ENCODE assay signal across 13 mouse cellular contexts in genomic region chr11:76382711-76383324, GRCm38 (mm10). TPM values are rescaled to one million over a fixed set of nuclear protein-coding genes. Genes with fewer than 3 reads are reported as not detected.
DNase-seq lines count a peak whose midpoint lies in the region; ATAC-seq and TF ChIP-seq lines count a peak whose summit lies in the region.
"Had no signal": no experiment of that assay in that cellular context is flagged by ENCODE, and none has a peak within 500 bp of the region (broad histone marks: within the 10 kb centered on the region; RNA-seq: fewer than 3 reads in every experiment).

No protein-coding gene starts in this region.

- H3K9me3 ChIP-seq in intestine, embryonic 15.5 days: no peaks in the 10 kb centered on the region
- no peaks in the 10 kb centered on the region for H3K9me3 ChIP-seq in midbrain, embryonic 15.5 days
- H3K9me3 ChIP-seq: lung, embryonic 15.5 days had no signal

- peak overlapping the region; percentile 69 for H3K27ac ChIP-seq in intestine, embryonic 15.5 days
- H3K27ac ChIP-seq in midbrain, embryonic 15.5 days: peak overlapping the region; percentile 16
- no peak overlapping the region for H3K27ac ChIP-seq in layer of hippocampus, adult 2 months
- H3K27ac ChIP-seq: kidney, postnatal 0 days; lung, embryonic 15.5 days had no signal

- peaks cover 16% of the 10 kb centered on the region for H3K4me1 ChIP-seq in intestine, embryonic 15.5 days (replicated peaks)
- peaks cover 29% of the 10 kb centered on the region for H3K4me1 ChIP-seq in midbrain, embryonic 15.5 days

- no peak for TF ChIP-seq CTCF in layer of hippocampus, adult 2 months (conservative IDR thresholded peaks at IDR 0.05)

- no peak overlapping the region for H3K9ac ChIP-seq in intestine, embryonic 15.5 days
- no peak overlapping the region for H3K9ac ChIP-seq in midbrain, embryonic 15.5 days
- H3K9ac ChIP-seq: lung, embryonic 15.5 days had no signal

- no peaks in the 10 kb centered on the region for H3K36me3 ChIP-seq in intestine, embryonic 15.5 days
- H3K36me3 ChIP-seq in midbrain, embryonic 15.5 days (replicated peaks): no peaks in the 10 kb centered on the region
- H3K36me3 ChIP-seq: lung, embryonic 15.5 days had no signal

- ATAC-seq in intestine, embryonic 15.5 days: peak; percentile 31; the same call in 1 of the 2 replicates
- ATAC-seq in midbrain, embryonic 15.5 days (replicated peaks): no peak
- no peak for ATAC-seq in granulocyte monocyte progenitor cell, adult 5-6 weeks (replicated peaks; ENCODE audit: poor library complexity, severe bottlenecking)

- no peak overlapping the region for H3K4me2 ChIP-seq in intestine, embryonic 15.5 days (replicated peaks)
- no peak overlapping the region for H3K4me2 ChIP-seq in midbrain, embryonic 15.5 days
- H3K4me2 ChIP-seq: lung, embryonic 15.5 days had no signal

- DNase-seq in Muller cell, postnatal 12 days (ENCODE audit: inconsistent ontology term): peak; percentile 91
- peak; percentile 73 for DNase-seq in embryo, embryonic 10.5 days (ENCODE audit: low spot score)
- DNase-seq in adrenal gland, postnatal 25 days: no peak
- no peak for DNase-seq in layer of hippocampus, adult 2 months (ENCODE audit: low spot score in 2 of 2)
- DNase-seq: cerebellum, adult 9-10 months; heart, postnatal 4 days; thymus, postnatal 4 days had no signal

- H3K27me3 ChIP-seq in intestine, embryonic 15.5 days (replicated peaks): no peaks in the 10 kb centered on the region
- no peaks in the 10 kb centered on the region for H3K27me3 ChIP-seq in midbrain, embryonic 15.5 days (replicated peaks)
- H3K27me3 ChIP-seq: CH12.LX had no signal

- 56% methylated on average over 13 of the region's 13 CpGs for WGBS in intestine, embryonic 15.5 days
- WGBS in midbrain, embryonic 15.5 days: 17% methylated on average over 13 of the region's 13 CpGs

- no peak overlapping the region for H3K4me3 ChIP-seq in intestine, embryonic 15.5 days (replicated peaks)
- no peak overlapping the region for H3K4me3 ChIP-seq in midbrain, embryonic 15.5 days
- no peak overlapping the region for H3K4me3 ChIP-seq in layer of hippocampus, adult 2 months
- H3K4me3 ChIP-seq: lung, embryonic 15.5 days had no signal

RNA-seq across cellular contexts. Expression of gene Nxn, which starts 16.1 kb away (rescaled TPM):
- 31.1 and 31.2 TPM in 2 replicates for polyA plus RNA-seq in intestine, embryonic 15.5 days (2015; fragmentation: Nextera tagmentation; extraction: Ambion mirVana)
- 22.3 and 23.1 TPM in 2 replicates for polyA plus RNA-seq in midbrain, embryonic 15.5 days (2015; fragmentation: Nextera tagmentation; extraction: Ambion mirVana)
- total RNA-seq in adrenal gland, postnatal 25 days (2021): 23.8 and 29.5 TPM in 2 replicates
- 29.6 and 32.3 TPM in 2 replicates for total RNA-seq in granulocyte monocyte progenitor cell, adult 5-6 weeks (2014; fragmentation: Nextera tagmentation)
- total RNA-seq in granulocyte monocyte progenitor cell, adult 5-6 weeks (2017): 24.1 and 25.5 TPM in 2 replicates
- total RNA-seq in layer of hippocampus, adult 2 months (2021): 10 to 100 TPM; 11.6 to 12.2 TPM

RNA-seq across cellular contexts. Expression of gene Timm22, which starts 23.9 kb away (rescaled TPM):
- 87.2 and 103 TPM in 2 replicates for polyA plus RNA-seq in intestine, embryonic 15.5 days (2015; fragmentation: Nextera tagmentation; extraction: Ambion mirVana)
- 103 and 109 TPM in 2 replicates for polyA plus RNA-seq in midbrain, embryonic 15.5 days (2015; fragmentation: Nextera tagmentation; extraction: Ambion mirVana)
- total RNA-seq in adrenal gland, postnatal 25 days (2021): 38.9 and 47.4 TPM in 2 replicates
- total RNA-seq in granulocyte monocyte progenitor cell, adult 5-6 weeks (2014; fragmentation: Nextera tagmentation): 21.3 and 32.4 TPM in 2 replicates
- 9.9 and 13.9 TPM in 2 replicates for total RNA-seq in granulocyte monocyte progenitor cell, adult 5-6 weeks (2017)
- 10 to 100 TPM; 28.6 to 29.4 TPM for total RNA-seq in layer of hippocampus, adult 2 months (2021)

Comparison
In these comparisons a context has a peak if more than half of its experiments do, and no peak if none do; other contexts are left out.
1. DNase-seq: peak in Muller cell, postnatal 12 days (single experiment) and embryo, embryonic 10.5 days (single experiment); none in adrenal gland, postnatal 25 days (single experiment) and layer of hippocampus, adult 2 months (0 of 2).